Mouse (Mus musculus): ENCODE measurements around the gene Lmntd1.

DNA sequence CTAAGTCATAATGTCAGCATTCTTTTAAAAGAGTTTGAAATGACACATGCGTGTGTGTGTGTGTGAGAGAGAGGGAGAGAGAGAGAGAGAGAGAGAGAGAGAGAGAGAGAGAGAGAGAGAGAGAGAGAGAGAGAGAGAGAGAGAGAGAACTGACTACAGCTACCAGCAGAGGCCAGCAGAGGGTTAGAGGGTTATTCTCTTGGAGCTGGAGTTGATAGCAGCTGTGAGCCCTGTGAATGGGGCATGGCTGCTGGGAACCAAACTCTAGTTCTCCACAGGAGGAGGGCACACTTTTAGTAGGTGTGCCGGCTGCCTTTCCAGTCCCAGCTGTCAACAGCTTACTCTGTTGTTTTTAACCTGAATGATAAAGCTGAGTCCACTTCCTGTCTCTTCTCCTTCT is 242.1 kb downstream of the Lmntd1 start:
- TF ChIP-seq CTCF (IDR thresholded peaks at IDR 0.05; ENCODE audit: borderline replicate concordance, insufficient read depth, low read length) (no peak), POLR2A (IDR thresholded peaks at IDR 0.05; ENCODE audit: low read depth, low read length) (no peak)

Data from embryonic fibroblast, embryonic 13.5 days (primary cell).